Mouse (Mus musculus): Measurements from ENCODE around the gene Paf1. TPM values are rescaled to one million over a fixed set of nuclear protein-coding genes. Genes with fewer than 3 reads are reported as not detected.
A peak's percentile ranks its signal among the peaks of the same experiment; 100 is the strongest.

Gene Paf1
- polyA plus RNA-seq, 1 experiment from 2014 or later: 97.4 TPM

DNA sequence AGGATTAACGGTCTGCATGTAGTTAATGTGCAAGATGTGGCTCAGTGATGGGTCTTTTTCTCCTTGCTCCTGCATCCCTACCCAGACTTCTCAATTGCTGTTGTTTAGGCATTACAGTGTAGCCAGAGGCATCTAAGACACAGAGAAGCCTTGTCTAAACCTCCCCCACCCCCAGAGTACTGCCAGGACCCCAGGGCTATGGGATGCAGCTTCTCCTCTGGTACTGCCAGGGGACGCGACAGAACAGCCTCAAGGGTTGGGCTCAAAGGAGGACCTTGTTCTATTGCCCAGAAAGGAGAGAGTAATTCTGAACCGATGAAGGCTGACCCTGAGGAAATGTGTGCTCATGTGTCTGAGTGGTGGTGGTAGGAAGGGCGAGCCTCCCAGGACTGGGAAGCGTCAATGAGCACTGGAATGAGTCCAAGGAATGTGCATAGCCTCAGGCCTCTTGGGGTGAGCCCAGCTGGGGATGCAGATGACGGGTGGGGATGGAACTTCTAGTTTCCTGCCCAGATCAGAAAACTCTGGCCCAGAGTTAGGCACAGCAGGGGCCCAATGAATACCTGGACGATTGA is 25.4 kb downstream of the Paf1 start:
- no peaks in the 10 kb centered on the region for H3K4me1 ChIP-seq (ENCODE audit: insufficient read depth, low read length)
- no peak overlapping the region for H3K4me2 ChIP-seq (replicated peaks; ENCODE audit: low read depth, low read length)
- no peak overlapping the region for H3K27ac ChIP-seq (ENCODE audit: low read length)
- peaks cover 64% of the 10 kb centered on the region for H3K36me3 ChIP-seq (ENCODE audit: insufficient read depth, low read length)
- ATAC-seq (ENCODE audit: low FRiP score, low TSS enrichment): 0 out of 2 replicates have a peak, but pooled peaks have one; percentile 31
- WGBS: 73% methylated on average over 8 of the region's 8 CpGs
- no peaks in the 10 kb centered on the region for H3K27me3 ChIP-seq (ENCODE audit: insufficient read depth, low read length)
- no peak overlapping the region for H3K9ac ChIP-seq (replicated peaks; ENCODE audit: low read length)
- H3K9me3 ChIP-seq (ENCODE audit: low read length): no peaks in the 10 kb centered on the region
- H3K4me3 ChIP-seq (ENCODE audit: low read length): no peak overlapping the region

DNA sequence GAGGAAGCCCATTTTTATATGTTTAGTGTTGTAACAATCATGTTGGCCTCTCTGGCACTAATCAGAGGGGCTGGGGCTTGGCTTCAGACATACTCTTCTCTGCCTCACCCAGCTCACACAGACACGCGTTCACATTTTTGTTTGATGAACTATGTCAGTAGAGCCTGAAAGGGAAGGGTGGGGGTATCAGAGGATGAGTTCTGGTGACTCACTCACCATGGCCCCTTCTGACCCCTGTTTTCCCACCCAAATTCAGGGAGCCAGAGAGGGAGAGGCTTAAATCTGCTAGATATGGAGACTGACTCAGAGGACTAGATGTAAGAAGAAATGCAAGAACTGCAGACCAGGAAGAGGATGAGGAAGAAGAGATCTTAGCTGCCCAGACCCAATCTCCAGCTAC is 26.7 kb downstream of the Paf1 start:
- Histone ChIP-seq H3K36me3 (ENCODE audit: insufficient read depth, low read length) (peaks cover 59% of the 10 kb centered on the region), H3K9ac (replicated peaks; ENCODE audit: low read length) (no peak overlapping the region), H3K27ac (ENCODE audit: low read length) (no peak overlapping the region), H3K4me2 (replicated peaks; ENCODE audit: low read depth, low read length) (no peak overlapping the region), H3K4me1 (ENCODE audit: insufficient read depth, low read length) (no peaks in the 10 kb centered on the region), H3K4me3 (ENCODE audit: low read length) (no peak overlapping the region), H3K27me3 (ENCODE audit: insufficient read depth, low read length) (no peaks in the 10 kb centered on the region), H3K9me3 (ENCODE audit: low read length) (no peaks in the 10 kb centered on the region)
- WGBS: 96% methylated on average over 2 of the region's 2 CpGs
- ATAC-seq (ENCODE audit: low FRiP score, low TSS enrichment): no peak

DNA sequence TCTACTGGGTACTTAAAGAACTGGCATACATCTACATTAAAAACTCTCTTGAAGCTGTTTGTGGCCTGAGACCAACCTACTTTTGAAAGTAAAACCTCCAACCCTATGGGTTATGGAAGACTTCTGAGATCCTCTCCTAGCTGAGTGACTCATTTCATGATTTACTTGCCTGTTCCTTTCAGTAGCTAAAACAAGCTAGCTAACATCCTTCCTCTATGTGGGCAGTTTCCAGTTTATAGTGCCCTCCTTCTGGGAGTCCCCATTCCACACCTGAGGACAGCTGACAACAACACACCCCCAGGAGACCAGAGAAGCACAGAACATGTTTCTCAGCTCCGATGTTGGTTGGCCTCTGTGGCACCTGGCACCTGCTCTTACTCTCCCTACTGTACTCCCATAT is 30.3 kb downstream of the Paf1 start:
- no peak overlapping the region for H3K27ac ChIP-seq (ENCODE audit: low read length)
- H3K36me3 ChIP-seq (ENCODE audit: insufficient read depth, low read length): peaks cover 46% of the 10 kb centered on the region
- no peak overlapping the region for H3K4me2 ChIP-seq (replicated peaks; ENCODE audit: low read depth, low read length)
- no peaks in the 10 kb centered on the region for H3K9me3 ChIP-seq (ENCODE audit: low read length)
- H3K9ac ChIP-seq (replicated peaks; ENCODE audit: low read length): no peak overlapping the region
- no peaks in the 10 kb centered on the region for H3K27me3 ChIP-seq (ENCODE audit: insufficient read depth, low read length)
- no peak for ATAC-seq (ENCODE audit: low FRiP score, low TSS enrichment)
- no peak overlapping the region for H3K4me3 ChIP-seq (ENCODE audit: low read length)
- no peaks in the 10 kb centered on the region for H3K4me1 ChIP-seq (ENCODE audit: insufficient read depth, low read length)
- 95% methylated on average over 1 of the region's 1 CpGs for WGBS

DNA sequence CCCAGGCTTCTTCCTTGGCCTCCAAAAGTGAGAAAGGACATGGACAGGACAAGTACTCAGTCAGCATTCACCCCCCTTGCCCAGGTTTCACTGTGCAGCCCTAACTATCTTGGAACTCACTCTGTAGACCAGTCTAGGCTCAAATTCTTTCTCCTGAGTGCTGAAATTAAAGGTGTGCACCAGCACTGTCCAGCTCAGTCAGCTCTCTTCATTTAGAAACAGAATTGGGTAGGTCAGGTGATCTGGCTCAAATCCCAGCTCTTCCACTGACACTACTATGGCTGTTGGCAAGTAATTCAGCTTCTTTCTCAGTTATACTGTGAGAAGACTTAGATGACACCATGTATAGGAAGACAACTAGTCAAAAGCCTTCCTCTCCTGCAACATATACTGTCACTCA is 35.0 kb downstream of the Paf1 start:
- no peaks in the 10 kb centered on the region; the same call in 1 of the 2 replicates for H3K4me1 ChIP-seq (ENCODE audit: insufficient read depth, low read length)
- no peak overlapping the region for H3K4me3 ChIP-seq (ENCODE audit: low read length)
- H3K36me3 ChIP-seq (ENCODE audit: insufficient read depth, low read length): peaks cover 10% of the 10 kb centered on the region
- no peak overlapping the region for H3K27ac ChIP-seq (ENCODE audit: low read length)
- no peak overlapping the region for H3K9ac ChIP-seq (replicated peaks; ENCODE audit: low read length)
- no peaks in the 10 kb centered on the region for H3K27me3 ChIP-seq (ENCODE audit: insufficient read depth, low read length)
- no peaks in the 10 kb centered on the region for H3K9me3 ChIP-seq (ENCODE audit: low read length)
- H3K4me2 ChIP-seq (replicated peaks; ENCODE audit: low read depth, low read length): no peak overlapping the region
- no peak for ATAC-seq (ENCODE audit: low FRiP score, low TSS enrichment)

DNA sequence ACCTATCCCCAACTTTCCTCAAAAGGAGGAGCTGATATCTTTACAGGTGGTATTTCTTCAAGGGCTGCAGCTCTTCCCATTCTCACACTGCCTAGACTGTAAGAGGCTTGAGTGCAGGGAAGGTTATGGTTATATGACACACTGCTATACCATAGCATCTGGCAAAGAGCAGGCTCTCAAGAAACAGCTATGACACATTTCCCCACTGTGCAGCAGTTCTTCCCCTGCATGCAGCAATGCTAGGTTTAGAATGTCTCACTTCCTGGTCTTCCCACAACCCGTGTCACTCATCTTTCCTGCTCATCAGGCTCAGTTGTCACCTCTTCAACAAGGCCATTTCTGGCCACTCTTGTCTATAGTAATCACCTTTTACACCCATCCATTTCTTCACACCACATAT is 37.8 kb downstream of the Paf1 start:
- 70% methylated on average over 1 of the region's 1 CpGs for WGBS
- Histone ChIP-seq H3K9ac (replicated peaks; ENCODE audit: low read length) (no peak overlapping the region), H3K36me3 (ENCODE audit: insufficient read depth, low read length) (no peaks in the 10 kb centered on the region; the same call in 1 of the 2 replicates), H3K4me1 (ENCODE audit: insufficient read depth, low read length) (peaks cover 22% of the 10 kb centered on the region), H3K27me3 (ENCODE audit: insufficient read depth, low read length) (no peaks in the 10 kb centered on the region), H3K4me2 (replicated peaks; ENCODE audit: low read depth, low read length) (no peak overlapping the region), H3K27ac (ENCODE audit: low read length) (no peak overlapping the region), H3K9me3 (ENCODE audit: low read length) (no peaks in the 10 kb centered on the region), H3K4me3 (ENCODE audit: low read length) (no peak overlapping the region)
- ATAC-seq (ENCODE audit: low FRiP score, low TSS enrichment): no peak

DNA sequence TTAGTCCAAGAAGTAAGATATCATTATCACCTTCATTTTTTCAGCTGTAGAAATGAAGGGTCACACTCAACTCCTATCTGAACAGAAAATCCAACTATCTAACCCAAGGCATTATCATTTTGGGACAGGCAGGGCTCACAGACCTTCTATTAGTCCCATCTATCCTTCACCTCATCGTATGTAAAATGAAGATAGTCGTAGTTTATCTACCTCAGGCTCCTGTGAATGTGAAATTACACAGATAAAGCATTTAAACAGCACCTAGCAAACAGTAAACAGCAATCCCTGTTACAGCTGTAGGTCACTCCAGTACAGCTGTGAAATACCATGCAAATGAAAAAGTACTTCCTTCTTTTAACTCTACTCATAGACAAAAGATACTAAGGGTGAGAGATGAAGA is 39.5 kb downstream of the Paf1 start:
- no peaks in the 10 kb centered on the region for H3K9me3 ChIP-seq (ENCODE audit: low read length)
- H3K4me1 ChIP-seq (ENCODE audit: insufficient read depth, low read length): peaks cover 25% of the 10 kb centered on the region
- no peak overlapping the region for H3K4me3 ChIP-seq (ENCODE audit: low read length)
- no peak for ATAC-seq (ENCODE audit: low FRiP score, low TSS enrichment)
- 91% methylated on average over 2 of the region's 2 CpGs for WGBS
- H3K9ac ChIP-seq (replicated peaks; ENCODE audit: low read length): no peak overlapping the region
- no peak overlapping the region for H3K4me2 ChIP-seq (replicated peaks; ENCODE audit: low read depth, low read length)
- H3K27ac ChIP-seq (ENCODE audit: low read length): no peak overlapping the region
- no peaks in the 10 kb centered on the region for H3K27me3 ChIP-seq (ENCODE audit: insufficient read depth, low read length)
- no peaks in the 10 kb centered on the region; the same call in 1 of the 2 replicates for H3K36me3 ChIP-seq (ENCODE audit: insufficient read depth, low read length)

DNA sequence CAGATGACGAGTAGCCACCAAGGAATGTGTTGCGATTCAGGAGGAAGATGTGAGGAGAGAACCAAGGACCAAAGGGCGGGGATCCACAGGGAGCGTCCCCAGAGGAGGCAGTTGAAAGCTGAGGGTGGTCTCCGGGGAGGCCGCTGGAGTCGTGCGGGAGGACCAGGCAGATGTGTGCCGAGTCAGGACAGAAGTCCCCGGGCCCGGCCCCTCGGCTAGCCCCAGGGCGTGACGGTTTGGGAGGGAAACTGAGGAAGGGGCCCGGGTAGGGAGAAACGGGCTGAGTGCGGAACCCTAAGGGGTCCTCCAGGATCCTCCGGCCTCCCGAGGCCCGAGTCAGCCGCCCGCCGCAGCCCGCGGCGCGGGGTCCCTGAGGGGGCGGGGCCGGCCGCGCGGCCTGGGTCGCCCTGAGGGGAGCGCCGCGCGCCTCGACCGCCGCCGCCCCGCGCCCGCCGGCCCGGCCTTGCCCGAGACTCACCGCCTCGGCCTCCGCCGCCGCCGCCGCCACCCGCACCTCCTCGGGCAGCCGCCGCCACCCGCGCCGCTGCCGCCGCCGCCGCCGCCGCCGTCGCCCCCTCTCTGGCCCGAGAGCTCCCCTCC is 43.0 kb downstream of the Paf1 start:
- Histone ChIP-seq H3K27me3 (ENCODE audit: insufficient read depth, low read length) (no peaks in the 10 kb centered on the region), H3K9ac (replicated peaks; ENCODE audit: low read length) (peak overlapping the region; percentile 82), H3K36me3 (ENCODE audit: insufficient read depth, low read length) (no peaks in the 10 kb centered on the region), H3K9me3 (ENCODE audit: low read length) (no peaks in the 10 kb centered on the region), H3K4me2 (replicated peaks; ENCODE audit: low read depth, low read length) (peak overlapping the region; percentile 73), H3K4me1 (ENCODE audit: insufficient read depth, low read length) (peaks cover 28% of the 10 kb centered on the region), H3K4me3 (ENCODE audit: low read length) (peak overlapping the region; percentile 68), H3K27ac (ENCODE audit: low read length) (peak overlapping the region; percentile 48; the same call in 1 of the 2 replicates)
- 0% methylated on average over 33 of the region's 70 CpGs for WGBS
- peak; percentile 43 for ATAC-seq (ENCODE audit: low FRiP score, low TSS enrichment)

DNA sequence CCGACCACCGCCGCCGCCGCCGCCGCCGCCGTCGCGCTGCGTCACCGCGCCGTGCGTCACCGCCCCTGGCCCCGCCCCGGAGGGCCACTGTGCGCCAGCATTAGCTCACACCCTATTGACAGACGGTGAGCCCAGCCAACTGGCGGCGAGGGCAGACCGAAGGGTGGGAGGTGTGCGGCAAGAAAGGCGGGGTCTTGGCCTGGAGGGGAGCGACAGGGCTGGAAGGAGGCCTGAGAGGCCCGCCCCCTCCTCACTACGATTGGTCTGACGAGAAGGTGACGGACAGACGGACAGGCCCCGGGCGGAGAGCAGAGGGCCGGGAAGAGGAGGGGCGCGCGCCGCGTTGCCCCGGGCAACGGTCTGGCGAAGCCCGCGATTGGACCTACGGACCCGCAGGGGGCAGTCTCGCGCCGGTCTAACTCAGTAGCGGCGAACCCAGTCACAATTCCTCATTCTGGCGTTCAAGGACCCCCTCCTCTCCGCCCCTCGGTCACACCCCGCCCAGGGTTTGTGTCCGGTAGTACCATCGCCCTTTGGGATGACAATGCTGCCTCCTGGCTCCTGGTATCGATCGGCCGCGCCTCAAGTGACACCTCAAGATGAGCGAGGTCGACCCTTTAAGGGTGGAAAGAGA is 43.6 kb downstream of the Paf1 start:
- peak; percentile 99 for ATAC-seq (ENCODE audit: low FRiP score, low TSS enrichment)
- H3K27me3 ChIP-seq (ENCODE audit: insufficient read depth, low read length): no peaks in the 10 kb centered on the region
- H3K9me3 ChIP-seq (ENCODE audit: low read length): no peaks in the 10 kb centered on the region
- H3K27ac ChIP-seq (ENCODE audit: low read length): peak overlapping the region; percentile 83
- WGBS: under 1% methylated on average over 57 of the region's 64 CpGs
- peak overlapping the region; percentile 82 for H3K9ac ChIP-seq (replicated peaks; ENCODE audit: low read length)
- no peaks in the 10 kb centered on the region for H3K36me3 ChIP-seq (ENCODE audit: insufficient read depth, low read length)
- peak overlapping the region; percentile 68 for H3K4me3 ChIP-seq (ENCODE audit: low read length)
- H3K4me1 ChIP-seq (ENCODE audit: insufficient read depth, low read length): peaks cover 28% of the 10 kb centered on the region
- peak overlapping the region; percentile 73 for H3K4me2 ChIP-seq (replicated peaks; ENCODE audit: low read depth, low read length)

DNA sequence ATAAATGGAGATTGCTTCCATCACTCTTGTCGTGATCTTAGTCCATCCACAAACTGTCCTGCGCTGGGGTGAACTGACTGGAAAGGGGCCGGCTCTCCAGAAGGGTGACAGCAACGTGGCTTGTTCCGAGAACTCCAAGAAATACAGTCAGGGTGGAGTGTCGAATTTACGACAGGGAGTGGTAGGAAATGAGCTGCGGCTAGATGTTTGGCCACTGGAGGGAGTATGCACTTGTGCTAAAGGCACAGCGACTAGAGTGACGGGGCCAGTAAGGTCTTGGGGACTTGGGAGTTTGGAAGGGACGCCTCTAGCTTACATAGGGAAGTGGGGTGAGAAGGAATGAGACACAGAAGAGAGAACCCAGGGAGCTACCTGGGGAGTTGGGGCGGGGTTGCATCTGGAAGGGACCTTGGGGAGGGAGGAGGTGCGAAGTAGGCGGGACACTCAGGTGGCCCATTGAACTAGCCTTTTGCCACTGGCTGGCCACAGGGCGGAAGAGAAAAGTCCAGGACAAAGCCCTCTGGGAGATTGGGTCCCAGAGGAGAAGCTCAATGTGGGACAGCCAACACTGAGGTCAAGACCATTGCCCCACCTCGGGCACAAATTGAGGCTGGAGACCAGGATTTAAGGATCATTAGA is 44.3 kb downstream of the Paf1 start, which contains the start of gene Gmfg:
Gene Gmfg (plus strand): TSS at position 516 of the 639 bp plus-strand sequence.
- 1% methylated on average over 16 of the region's 16 CpGs for WGBS

DNA sequence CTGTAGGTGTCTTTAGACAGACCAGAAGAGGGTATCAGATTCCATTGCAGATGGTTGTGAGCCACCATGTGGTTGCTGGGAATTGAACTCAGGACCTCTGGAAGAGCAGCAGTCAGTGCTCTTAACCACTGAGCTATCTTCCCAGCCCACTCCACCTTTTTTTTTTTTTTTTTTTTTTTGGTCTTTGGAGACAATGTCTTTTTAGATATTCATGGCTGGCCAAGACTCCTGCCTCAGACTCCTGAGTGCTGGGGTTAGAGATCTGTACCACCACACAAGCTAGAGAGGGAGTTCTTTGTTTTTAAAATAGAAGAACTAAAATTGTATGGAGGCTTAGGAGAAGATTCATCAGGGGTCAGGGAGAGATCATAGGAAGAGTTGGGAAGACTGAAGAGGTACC is 45.2 kb downstream of the Paf1 start:
- Histone ChIP-seq H3K9me3 (ENCODE audit: low read length) (no peaks in the 10 kb centered on the region), H3K4me2 (replicated peaks; ENCODE audit: low read depth, low read length) (no peak overlapping the region), H3K36me3 (ENCODE audit: insufficient read depth, low read length) (no peaks in the 10 kb centered on the region), H3K4me3 (ENCODE audit: low read length) (no peak overlapping the region), H3K27me3 (ENCODE audit: insufficient read depth, low read length) (no peaks in the 10 kb centered on the region), H3K27ac (ENCODE audit: low read length) (no peak overlapping the region), H3K9ac (replicated peaks; ENCODE audit: low read length) (no peak overlapping the region), H3K4me1 (ENCODE audit: insufficient read depth, low read length) (peaks cover 28% of the 10 kb centered on the region)
- ATAC-seq (ENCODE audit: low FRiP score, low TSS enrichment): no peak

More for the DNA sequence above, 44.3 kb downstream of the Paf1 start, which contains the start of gene Gmfg:
- H3K27me3 ChIP-seq (ENCODE audit: insufficient read depth, low read length): no peaks in the 10 kb centered on the region
- peaks cover 28% of the 10 kb centered on the region for H3K4me1 ChIP-seq (ENCODE audit: insufficient read depth, low read length)
- peak; percentile 46 for ATAC-seq (ENCODE audit: low FRiP score, low TSS enrichment)
- no peaks in the 10 kb centered on the region for H3K36me3 ChIP-seq (ENCODE audit: insufficient read depth, low read length)
- H3K27ac ChIP-seq (ENCODE audit: low read length): peak within 1 kb of the TSS; percentile 83
- no peaks in the 10 kb centered on the region for H3K9me3 ChIP-seq (ENCODE audit: low read length)
- peak within 1 kb of the TSS; percentile 72 for H3K9ac ChIP-seq (replicated peaks; ENCODE audit: low read length)
- H3K4me2 ChIP-seq (replicated peaks; ENCODE audit: low read depth, low read length): peak within 1 kb of the TSS; percentile 66
- H3K4me3 ChIP-seq (ENCODE audit: low read length): peak within 1 kb of the TSS; percentile 68
